Mouse (Mus musculus): ENCODE results near the gene Hook2.

Hook2 gene

GRCm38 (mm10) chr8:85033867-85034266 is 43.5 kb downstream of the Hook2 start:
- DNase-seq: peak in 1 of 2 experiments; percentile 14

GRCm38 (mm10) chr8:85034764-85035163 is 44.4 kb downstream of the Hook2 start:
- peak; percentile 84 to 90 for DNase-seq

- DNase-seq: no peak
Measured at GRCm38 (mm10) chr8:85035165-85035727, 44.8 kb downstream of the Hook2 start.

GRCm38 (mm10) chr8:85035728-85036310 is 45.4 kb downstream of the Hook2 start:
- DNase-seq: peak; percentile 44 to 61

GRCm38 (mm10) chr8:85036381-85036717 is 45.9 kb downstream of the Hook2 start:
- DNase-seq: no peak

- DNase-seq: peak; percentile 90 to 95
Measured at GRCm38 (mm10) chr8:85036718-85037365, 46.4 kb downstream of the Hook2 start, which contains the start of gene Tnpo2. TSS of gene Tnpo2 (plus strand) at chr8:85036915.

- no peak for DNase-seq
Measured at GRCm38 (mm10) chr8:85037366-85037680, 46.9 kb downstream of the Hook2 start.

GRCm38 (mm10) chr8:85037681-85038531 is 47.5 kb downstream of the Hook2 start:
- DNase-seq: peak; percentile 52 to 70

GRCm38 (mm10) chr8:85043619-85044018 is 53.2 kb downstream of the Hook2 start:
- no peak for DNase-seq
